Mouse (Mus musculus): ENCODE data around the gene Myo3b. TPM values are rescaled to one million over a fixed set of nuclear protein-coding genes. Genes with fewer than 3 reads are reported as not detected.

Myo3b gene
- polyA plus RNA-seq, 1 experiment: 0.14 TPM

GRCm38 (mm10) chr2:70133281-70133680 is 94.4 kb downstream of the Myo3b start:
- H3K4me3 ChIP-seq (ENCODE audit: control insufficient read depth, low read depth, low read length): no peak overlapping the region
- no peaks in the 10 kb centered on the region for H3K36me3 ChIP-seq (ENCODE audit: control insufficient read depth, insufficient read depth, low read length)
- TF ChIP-seq CTCF (IDR thresholded peaks at IDR 0.05; ENCODE audit: control insufficient read depth, insufficient read depth, insufficient replicate concordance, low read depth, low read length): no peak
- no peak for TF ChIP-seq POLR2A (IDR thresholded peaks at IDR 0.05; ENCODE audit: control insufficient read depth, low read depth, low read length)
- no peaks in the 10 kb centered on the region for H3K27me3 ChIP-seq (ENCODE audit: control insufficient read depth, insufficient read depth, low read length)
- no peak overlapping the region for H3K27ac ChIP-seq (ENCODE audit: control insufficient read depth, insufficient read depth, low read depth, low read length)
- H3K4me1 ChIP-seq (ENCODE audit: control insufficient read depth, insufficient read depth, low read length): no peaks in the 10 kb centered on the region

GRCm38 (mm10) chr2:70137226-70137998 is 98.5 kb downstream of the Myo3b start:
- H3K4me1 ChIP-seq (ENCODE audit: control insufficient read depth, insufficient read depth, low read length): no peaks in the 10 kb centered on the region

GRCm38 (mm10) chr2:70143543-70144188 is 104.7 kb downstream of the Myo3b start:
- Histone ChIP-seq H3K36me3 (ENCODE audit: control insufficient read depth, insufficient read depth, low read length) (no peaks in the 10 kb centered on the region), H3K27ac (ENCODE audit: control insufficient read depth, insufficient read depth, low read depth, low read length) (no peak overlapping the region), H3K4me1 (ENCODE audit: control insufficient read depth, insufficient read depth, low read length) (peaks cover 4% of the 10 kb centered on the region; the same call in 1 of the 2 replicates), H3K27me3 (ENCODE audit: control insufficient read depth, insufficient read depth, low read length) (no peaks in the 10 kb centered on the region), H3K4me3 (ENCODE audit: control insufficient read depth, low read depth, low read length) (no peak overlapping the region)
- TF ChIP-seq CTCF (IDR thresholded peaks at IDR 0.05; ENCODE audit: control insufficient read depth, insufficient read depth, insufficient replicate concordance, low read depth, low read length) (no peak), POLR2A (IDR thresholded peaks at IDR 0.05; ENCODE audit: control insufficient read depth, low read depth, low read length) (no peak)

More at GRCm38 (mm10) chr2:70137226-70137998, 98.5 kb downstream of the Myo3b start:
- TF ChIP-seq CTCF (IDR thresholded peaks at IDR 0.05; ENCODE audit: control insufficient read depth, insufficient read depth, insufficient replicate concordance, low read depth, low read length) (no peak), POLR2A (IDR thresholded peaks at IDR 0.05; ENCODE audit: control insufficient read depth, low read depth, low read length) (no peak)
- Histone ChIP-seq H3K27ac (ENCODE audit: control insufficient read depth, insufficient read depth, low read depth, low read length) (no peak overlapping the region), H3K4me3 (ENCODE audit: control insufficient read depth, low read depth, low read length) (no peak overlapping the region), H3K36me3 (ENCODE audit: control insufficient read depth, insufficient read depth, low read length) (no peaks in the 10 kb centered on the region), H3K27me3 (ENCODE audit: control insufficient read depth, insufficient read depth, low read length) (no peaks in the 10 kb centered on the region)

- TF ChIP-seq CTCF (IDR thresholded peaks at IDR 0.05; ENCODE audit: control insufficient read depth, insufficient read depth, insufficient replicate concordance, low read depth, low read length) (peak; percentile 53; the same call in 1 of the 2 replicates), POLR2A (IDR thresholded peaks at IDR 0.05; ENCODE audit: control insufficient read depth, low read depth, low read length) (no peak)
- Histone ChIP-seq H3K27me3 (ENCODE audit: control insufficient read depth, insufficient read depth, low read length) (no peaks in the 10 kb centered on the region), H3K4me3 (ENCODE audit: control insufficient read depth, low read depth, low read length) (peak overlapping the region; percentile 66)
Observed at GRCm38 (mm10) chr2:70146993-70147581, 108.2 kb downstream of the Myo3b start.

GRCm38 (mm10) chr2:70148821-70149510 is 110.0 kb downstream of the Myo3b start:
- H3K27me3 ChIP-seq (ENCODE audit: control insufficient read depth, insufficient read depth, low read length): no peaks in the 10 kb centered on the region
- no peaks in the 10 kb centered on the region for H3K36me3 ChIP-seq (ENCODE audit: control insufficient read depth, insufficient read depth, low read length)
- no peak overlapping the region for H3K4me3 ChIP-seq (ENCODE audit: control insufficient read depth, low read depth, low read length)
- TF ChIP-seq POLR2A (IDR thresholded peaks at IDR 0.05; ENCODE audit: control insufficient read depth, low read depth, low read length): no peak
- TF ChIP-seq CTCF (IDR thresholded peaks at IDR 0.05; ENCODE audit: control insufficient read depth, insufficient read depth, insufficient replicate concordance, low read depth, low read length): no peak
- H3K4me1 ChIP-seq (ENCODE audit: control insufficient read depth, insufficient read depth, low read length): peaks cover 4% of the 10 kb centered on the region; the same call in 1 of the 2 replicates
- no peak overlapping the region for H3K27ac ChIP-seq (ENCODE audit: control insufficient read depth, insufficient read depth, low read depth, low read length)

More at GRCm38 (mm10) chr2:70146993-70147581, 108.2 kb downstream of the Myo3b start:
- H3K27ac ChIP-seq (ENCODE audit: control insufficient read depth, insufficient read depth, low read depth, low read length): no peak overlapping the region
- peaks cover 4% of the 10 kb centered on the region; the same call in 1 of the 2 replicates for H3K4me1 ChIP-seq (ENCODE audit: control insufficient read depth, insufficient read depth, low read length)
- no peaks in the 10 kb centered on the region for H3K36me3 ChIP-seq (ENCODE audit: control insufficient read depth, insufficient read depth, low read length)

- no peak for TF ChIP-seq CTCF (IDR thresholded peaks at IDR 0.05; ENCODE audit: control insufficient read depth, insufficient read depth, insufficient replicate concordance, low read depth, low read length)
- TF ChIP-seq POLR2A (IDR thresholded peaks at IDR 0.05; ENCODE audit: control insufficient read depth, low read depth, low read length): no peak
- H3K4me3 ChIP-seq (ENCODE audit: control insufficient read depth, low read depth, low read length): no peak overlapping the region
- H3K4me1 ChIP-seq (ENCODE audit: control insufficient read depth, insufficient read depth, low read length): peaks cover 4% of the 10 kb centered on the region; the same call in 1 of the 2 replicates
- H3K27ac ChIP-seq (ENCODE audit: control insufficient read depth, insufficient read depth, low read depth, low read length): no peak overlapping the region
- no peaks in the 10 kb centered on the region for H3K36me3 ChIP-seq (ENCODE audit: control insufficient read depth, insufficient read depth, low read length)
- H3K27me3 ChIP-seq (ENCODE audit: control insufficient read depth, insufficient read depth, low read length): no peaks in the 10 kb centered on the region
Observed at GRCm38 (mm10) chr2:70150399-70151035, 111.6 kb downstream of the Myo3b start.
